18 mouse cellular contexts compared by ENCODE assay signal in genomic region chr7:65820391-65820790, GRCm38 (mm10). TPM values are rescaled to one million over a fixed set of nuclear protein-coding genes. Genes with fewer than 3 reads are reported as not detected.
"Had no signal": no experiment of that assay in that cellular context is flagged by ENCODE, and none has a peak within 500 bp of the region (broad histone marks: within the 10 kb centered on the region; RNA-seq: fewer than 3 reads in every experiment).

No protein-coding gene starts in this region.

- H3K27me3 ChIP-seq: midbrain, embryonic 13.5 days; neural tube, embryonic 13.5 days had no signal

- H3K36me3 ChIP-seq: midbrain, embryonic 13.5 days; neural tube, embryonic 13.5 days had no signal

- ATAC-seq: midbrain, embryonic 13.5 days; midbrain, embryonic 16.5 days had no signal

- H3K27ac ChIP-seq: liver, embryonic 14.5 days; midbrain, embryonic 13.5 days; neural tube, embryonic 13.5 days had no signal

- H3K4me3 ChIP-seq: midbrain, embryonic 13.5 days; neural tube, embryonic 13.5 days had no signal

- H3K9ac ChIP-seq: liver, embryonic 14.5 days; lung, embryonic 14.5 days; midbrain, embryonic 13.5 days; neural tube, embryonic 13.5 days had no signal

- H3K4me2 ChIP-seq: lung, embryonic 14.5 days; midbrain, embryonic 11.5 days; midbrain, embryonic 13.5 days; neural tube, embryonic 13.5 days had no signal

- DNase-seq: lung, adult 18-20 months; lung, postnatal 4 days; right cerebral cortex, adult 18-20 months; right cerebral cortex, postnatal 25 days; right cerebral cortex, postnatal 4 days; spleen, adult 18-20 months; thymus, adult 18-20 months; thymus, postnatal 14 days; thymus, postnatal 36 days had no signal

RNA-seq across cellular contexts. Expression of gene Pcsk6, which starts 41.1 kb away (rescaled TPM):
- total RNA-seq: megakaryocyte, adult 5-6 weeks; monocyte, adult 5-6 weeks; neutrophil, adult 5-6 weeks had no signal
